Mouse (Mus musculus) frontal cortex, postnatal 25 days (tissue): ENCODE measurements around the gene Ppp2r5c.
A peak's percentile ranks its signal among the peaks of the same experiment; 100 is the strongest.

Source experiments
- DNase-seq, 2 experiments: peaks; one replicate each; pipeline ENCODE4 v3.0.0; 2022; ENCODE audit warnings: low spot score in 2 of 2

Gene Ppp2r5c

DNA sequence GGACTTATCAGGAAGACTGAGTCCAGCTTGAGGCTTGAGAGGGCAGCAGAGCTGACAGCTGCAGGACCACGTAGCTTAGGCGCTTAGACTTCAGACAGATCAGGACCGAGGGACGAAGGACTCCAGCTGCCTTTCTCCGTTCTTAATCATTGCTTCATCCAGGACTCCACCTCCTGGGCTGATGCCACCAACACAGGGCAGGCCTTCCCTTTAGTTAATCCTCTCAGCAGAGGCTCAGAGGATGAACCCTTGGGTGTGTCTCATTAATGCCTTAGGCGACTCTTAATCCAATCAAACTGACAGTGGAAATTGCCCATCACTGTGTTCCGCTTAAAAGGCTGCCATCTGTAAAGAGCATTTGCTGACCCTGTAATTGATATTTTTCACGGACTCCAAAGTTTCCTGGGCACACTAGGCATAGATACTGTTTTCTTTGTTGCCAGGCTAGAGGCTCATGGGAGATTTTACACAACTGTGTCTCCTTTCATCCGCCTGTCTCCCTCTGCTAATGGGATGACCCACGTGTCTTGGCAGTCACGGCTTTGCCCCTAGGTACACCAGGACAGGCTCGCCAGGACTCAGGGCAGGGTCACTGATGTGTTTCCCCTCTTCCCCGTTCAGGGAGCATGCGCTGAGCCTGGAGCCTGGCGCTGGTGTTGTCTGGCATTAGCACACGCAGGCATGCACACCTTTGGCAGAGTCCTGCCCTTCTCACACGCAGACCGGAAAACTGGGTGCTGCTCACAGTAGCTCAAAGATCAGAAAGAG lies 110.1 kb downstream of the Ppp2r5c start:
- DNase-seq, result no peak

DNA sequence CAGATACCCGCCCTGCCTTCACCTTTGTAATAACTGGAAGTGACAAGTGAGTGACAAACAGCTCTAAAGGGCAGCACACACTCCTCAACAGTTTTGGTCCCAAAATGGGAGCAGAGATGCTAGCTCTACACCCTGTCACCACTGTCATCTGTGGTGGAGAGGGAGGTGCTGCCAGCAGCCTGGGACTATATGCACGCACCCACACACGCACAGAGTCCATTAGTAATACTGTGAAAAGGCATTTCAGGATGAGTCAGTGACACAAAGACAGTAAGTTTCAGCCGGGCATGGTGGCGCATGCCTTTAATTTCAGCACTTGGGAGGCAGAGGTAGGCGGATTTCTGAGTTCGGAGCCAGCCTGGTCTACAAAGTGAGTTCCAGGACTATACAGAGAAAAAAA lies 111.3 kb downstream of the Ppp2r5c start:
- DNase-seq, result no peak

DNA sequence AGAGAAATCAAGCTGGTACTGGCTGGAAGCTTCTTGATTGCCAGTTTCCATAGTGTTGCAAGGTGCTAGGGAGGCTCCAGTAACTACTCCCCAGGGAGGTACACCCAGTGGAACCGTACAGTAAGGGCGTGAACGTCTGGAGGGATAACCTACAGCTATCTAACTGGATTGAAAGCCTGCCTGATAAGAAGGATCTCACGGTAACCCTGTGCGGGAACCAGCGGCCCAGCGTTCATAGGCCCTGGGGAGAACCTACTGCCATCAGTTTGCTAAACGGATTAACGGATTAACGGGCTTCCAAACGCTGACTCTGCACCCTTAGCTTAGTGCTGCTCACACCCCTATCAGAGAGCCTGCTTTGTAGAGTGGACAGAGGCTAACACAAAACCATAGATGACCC lies 116.5 kb downstream of the Ppp2r5c start:
- no peak for DNase-seq

DNA sequence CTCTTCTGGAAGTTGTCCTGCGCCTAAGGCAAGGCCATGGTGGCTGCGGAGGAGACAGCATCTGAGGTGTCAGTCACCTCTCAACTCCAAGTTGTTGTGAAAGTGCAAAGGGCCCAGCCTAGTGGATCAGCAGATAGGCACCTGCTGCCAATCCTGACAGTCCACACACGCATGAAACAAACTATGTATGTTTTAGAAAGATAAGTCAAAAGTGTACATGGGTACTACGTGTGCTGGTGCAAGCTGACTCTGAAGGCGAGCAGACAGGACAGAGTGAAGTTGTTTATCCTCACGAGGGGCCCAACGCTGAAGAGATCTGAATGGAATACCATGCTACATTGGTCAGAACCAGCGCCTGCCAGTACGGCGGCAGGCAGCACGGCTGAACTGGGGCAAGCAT lies 117.9 kb downstream of the Ppp2r5c start:
- DNase-seq, result no peak

DNA sequence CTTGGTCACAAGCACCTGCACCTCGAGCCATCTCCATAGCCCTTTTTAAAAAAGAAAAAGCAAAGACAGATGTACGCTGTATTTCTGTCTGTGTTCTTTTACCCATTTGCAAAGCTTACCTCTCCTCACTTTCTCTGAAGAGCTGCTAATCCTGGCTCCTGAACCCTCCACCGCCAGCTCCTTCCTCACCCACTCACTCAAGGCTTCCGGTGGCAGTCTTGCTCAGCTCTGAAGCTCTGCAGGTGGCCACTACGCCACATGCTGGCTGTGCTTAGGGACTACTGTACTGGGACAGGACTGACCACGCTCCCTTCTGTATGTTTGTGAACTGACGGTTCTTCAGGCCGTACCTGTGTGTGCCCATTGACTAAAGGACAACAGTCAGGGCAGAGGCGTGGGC lies 119.4 kb downstream of the Ppp2r5c start:
- DNase-seq, result no peak

DNA sequence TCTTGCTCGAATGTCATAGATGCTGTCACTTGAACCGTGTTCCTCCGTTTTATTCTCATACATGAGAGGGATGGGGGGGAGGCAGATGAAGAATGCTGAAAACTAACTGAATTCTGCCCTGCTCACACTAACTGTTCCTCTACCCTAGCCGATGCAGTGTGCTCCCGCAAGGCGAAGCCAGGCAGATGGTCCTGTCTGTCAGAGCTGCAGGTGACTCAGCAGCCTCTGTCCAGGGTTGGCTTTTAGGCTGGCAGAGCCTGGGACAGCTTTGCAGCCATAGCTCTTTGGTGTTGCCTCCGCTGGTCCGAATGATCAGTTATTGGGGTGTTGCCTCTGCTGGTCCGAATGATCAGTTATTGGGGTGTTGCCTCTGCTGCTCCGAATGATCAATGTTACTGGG lies 124.1 kb downstream of the Ppp2r5c start:
- no peak for DNase-seq

DNA sequence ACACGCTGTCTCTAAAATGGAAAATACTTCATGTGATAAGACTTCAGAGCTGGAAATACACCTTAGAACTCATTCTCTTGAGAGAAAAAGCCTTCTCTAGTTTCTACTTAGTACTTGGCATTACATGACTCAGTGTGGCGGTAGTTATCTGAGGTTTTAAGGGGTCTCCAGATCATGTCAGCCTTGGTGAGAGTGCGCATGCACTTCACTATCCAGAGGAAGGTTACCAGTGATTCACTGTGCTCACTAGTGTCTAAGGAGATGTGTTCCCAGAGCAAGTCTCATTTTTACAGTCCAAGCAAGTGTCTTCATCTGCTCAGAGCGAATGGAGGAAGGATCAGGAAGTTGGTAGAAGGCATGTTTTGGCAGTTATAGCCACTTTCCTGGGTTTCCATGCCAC lies 125.4 kb downstream of the Ppp2r5c start:
- no peak for DNase-seq

DNA sequence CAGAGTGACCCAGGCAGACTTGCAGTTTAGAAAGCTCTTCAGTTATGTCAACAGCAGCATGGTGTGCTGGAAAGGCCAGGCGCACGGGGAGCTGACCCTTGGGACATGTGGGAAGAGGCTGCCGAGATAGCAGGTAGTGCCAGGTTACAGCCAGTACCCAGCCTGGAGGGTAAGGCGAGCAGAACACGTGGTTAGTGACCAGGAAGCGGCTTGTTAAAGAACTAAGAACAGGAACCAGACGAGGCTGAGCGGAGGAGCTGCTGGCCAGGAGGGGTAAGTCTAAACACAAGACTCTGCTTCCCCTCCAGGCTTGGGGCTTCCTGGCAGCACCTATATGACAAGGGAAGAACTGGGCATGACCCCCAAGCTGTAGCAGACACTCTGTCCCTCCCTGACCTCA lies 126.7 kb downstream of the Ppp2r5c start:
- no peak for DNase-seq

DNA sequence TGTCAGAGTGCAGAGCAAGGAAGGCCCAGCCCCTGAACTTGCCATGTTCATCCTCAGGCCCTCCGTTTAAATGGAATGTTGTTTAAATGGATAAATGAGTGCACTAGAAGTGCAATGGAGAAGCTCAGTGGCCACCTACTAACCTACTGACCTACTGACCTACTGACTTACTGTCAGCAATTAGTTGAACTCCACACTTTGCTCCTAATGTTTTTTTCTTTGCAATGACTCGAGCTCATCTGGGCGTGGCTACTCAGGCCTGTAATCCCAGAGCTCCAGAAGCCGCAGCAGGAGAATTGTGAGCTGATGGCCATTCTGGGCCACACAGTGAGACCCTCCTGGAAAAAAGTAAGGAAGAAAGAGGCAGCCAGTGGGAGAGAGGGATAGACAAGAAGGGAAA lies 129.0 kb downstream of the Ppp2r5c start:
- DNase-seq, result no peak

DNA sequence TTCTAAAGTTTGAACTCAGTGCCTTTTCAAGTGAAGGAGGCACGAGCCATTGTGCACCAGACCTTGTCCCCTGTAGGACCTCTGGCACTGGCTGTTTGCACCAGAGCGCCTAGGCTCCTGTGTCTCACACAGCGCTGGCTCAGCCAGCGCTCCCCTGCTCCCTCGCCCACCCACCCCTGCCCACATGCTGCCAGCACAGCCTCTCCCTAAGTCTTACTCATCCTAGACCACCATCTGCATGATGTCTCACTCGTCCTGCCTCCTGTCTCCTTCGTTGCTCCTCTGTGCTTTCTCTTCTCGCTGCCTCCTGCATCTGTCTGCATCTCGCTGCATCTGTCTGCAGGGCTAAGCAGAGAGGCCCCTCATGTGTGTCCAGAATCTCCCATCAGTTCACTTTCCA lies 131.4 kb downstream of the Ppp2r5c start:
- DNase-seq, result no peak

DNA sequence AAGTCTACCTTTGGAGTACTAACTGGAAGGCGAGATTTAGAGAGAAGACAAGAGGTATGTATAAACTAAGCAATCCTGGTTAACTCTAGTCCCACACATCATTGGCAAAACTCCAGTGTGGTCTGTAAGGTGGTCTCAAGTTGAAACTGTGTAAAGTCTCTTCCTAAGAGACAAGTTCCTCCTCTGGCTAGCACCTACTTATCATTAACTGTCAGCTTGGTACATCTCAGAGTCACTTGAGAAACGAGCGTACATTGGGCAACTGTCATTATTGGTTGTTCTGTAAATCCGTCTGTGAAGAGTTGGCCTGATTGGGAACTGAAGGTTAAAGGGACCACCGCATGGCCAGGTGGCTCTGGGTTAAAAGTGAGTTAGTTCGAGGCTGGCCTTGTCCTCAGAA lies 141.7 kb downstream of the Ppp2r5c start:
- DNase-seq, result no peak

DNA sequence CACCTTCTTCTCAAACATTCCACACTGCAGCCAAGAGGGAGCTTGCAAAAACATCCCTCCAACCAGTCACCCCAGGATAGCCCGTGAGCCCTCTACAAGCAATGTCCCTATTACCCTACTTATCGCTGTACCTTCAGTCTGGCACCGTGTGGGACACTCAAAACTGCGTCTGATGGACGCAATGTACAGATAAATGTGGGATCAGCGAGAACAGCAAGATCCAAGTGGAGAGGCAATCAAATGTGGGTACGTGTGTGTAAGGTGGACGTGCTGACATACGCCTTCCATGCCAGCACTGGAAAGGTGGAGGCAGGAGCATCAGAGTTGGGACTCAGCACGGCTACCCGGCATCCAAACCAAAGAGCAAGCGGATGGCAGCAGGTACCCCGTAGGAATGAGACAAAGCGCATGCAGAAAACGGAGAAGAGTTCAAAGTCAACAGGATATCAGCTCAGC lies 143.9 kb downstream of the Ppp2r5c start:
- no peak for DNase-seq

DNA sequence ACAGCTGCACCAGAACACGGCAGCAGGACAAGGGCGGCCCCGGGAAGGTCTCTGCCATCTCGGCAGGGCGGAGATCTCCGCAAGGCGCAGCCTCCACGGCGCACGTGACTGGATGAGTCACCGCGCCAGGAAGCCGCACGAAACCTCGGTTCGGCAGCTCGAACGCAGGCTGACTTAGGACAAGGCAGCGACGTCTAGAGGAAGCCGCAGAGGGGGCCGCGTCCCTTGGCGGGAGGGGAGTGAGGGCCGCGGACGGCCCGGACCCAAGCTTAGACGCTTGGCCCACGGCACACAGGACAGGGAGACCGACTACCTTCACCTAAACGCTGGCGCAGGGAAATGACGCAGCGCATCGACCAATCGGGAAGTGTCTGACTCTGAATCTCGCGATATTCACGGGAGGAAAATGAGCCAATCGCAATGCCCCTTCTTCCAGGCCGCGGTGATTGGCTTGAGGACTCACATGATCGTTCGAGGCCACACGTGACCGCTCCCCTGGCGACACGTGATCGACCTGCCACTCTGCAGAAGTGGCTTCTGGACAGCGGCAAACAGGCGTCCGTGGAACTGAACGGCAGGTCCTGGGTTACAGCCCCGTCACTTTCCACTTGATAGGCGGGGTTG lies 144.5 kb downstream of the Ppp2r5c start:
- DNase-seq, result peak; percentile 99

DNA sequence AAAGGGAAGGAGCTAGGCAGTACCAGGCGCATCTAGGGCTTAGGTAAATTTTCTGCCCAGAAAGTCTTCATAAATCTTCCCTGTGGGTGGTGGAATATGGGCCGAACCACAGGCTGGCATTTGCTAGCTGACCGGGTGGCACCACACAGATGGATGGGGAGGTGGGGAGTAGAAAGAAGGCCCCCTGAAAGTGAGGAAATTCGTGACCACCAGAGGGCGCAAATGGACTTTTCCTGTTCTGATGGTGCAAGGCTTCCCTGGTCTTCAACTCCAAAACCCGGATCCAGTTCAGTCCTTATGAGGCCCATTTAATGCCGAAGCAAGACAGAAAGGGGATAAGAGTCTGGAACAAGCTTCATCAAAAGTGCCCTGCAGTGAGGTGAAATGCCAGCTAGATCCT lies 151.6 kb downstream of the Ppp2r5c start:
- DNase-seq, result peak; percentile 66 to 71

DNA sequence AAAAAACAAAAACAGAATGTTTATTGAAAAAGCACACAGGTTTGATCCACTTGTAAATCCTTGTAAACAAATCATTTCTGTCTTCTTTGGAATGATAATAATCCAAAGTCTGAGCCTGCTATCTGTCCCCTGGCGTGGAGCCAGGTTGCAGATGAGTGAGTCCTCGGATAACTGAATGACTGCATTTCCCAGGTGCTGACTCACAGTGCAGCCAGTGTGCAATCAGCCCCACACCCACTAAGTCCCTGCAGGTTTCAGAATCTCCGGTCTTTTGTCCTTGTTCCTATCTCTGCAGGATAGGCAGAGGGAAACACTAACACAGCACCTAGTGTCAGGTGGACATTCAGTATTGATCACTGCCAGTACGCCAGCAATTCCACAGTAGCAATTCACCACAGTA lies 152.9 kb downstream of the Ppp2r5c start:
- no peak for DNase-seq

DNA sequence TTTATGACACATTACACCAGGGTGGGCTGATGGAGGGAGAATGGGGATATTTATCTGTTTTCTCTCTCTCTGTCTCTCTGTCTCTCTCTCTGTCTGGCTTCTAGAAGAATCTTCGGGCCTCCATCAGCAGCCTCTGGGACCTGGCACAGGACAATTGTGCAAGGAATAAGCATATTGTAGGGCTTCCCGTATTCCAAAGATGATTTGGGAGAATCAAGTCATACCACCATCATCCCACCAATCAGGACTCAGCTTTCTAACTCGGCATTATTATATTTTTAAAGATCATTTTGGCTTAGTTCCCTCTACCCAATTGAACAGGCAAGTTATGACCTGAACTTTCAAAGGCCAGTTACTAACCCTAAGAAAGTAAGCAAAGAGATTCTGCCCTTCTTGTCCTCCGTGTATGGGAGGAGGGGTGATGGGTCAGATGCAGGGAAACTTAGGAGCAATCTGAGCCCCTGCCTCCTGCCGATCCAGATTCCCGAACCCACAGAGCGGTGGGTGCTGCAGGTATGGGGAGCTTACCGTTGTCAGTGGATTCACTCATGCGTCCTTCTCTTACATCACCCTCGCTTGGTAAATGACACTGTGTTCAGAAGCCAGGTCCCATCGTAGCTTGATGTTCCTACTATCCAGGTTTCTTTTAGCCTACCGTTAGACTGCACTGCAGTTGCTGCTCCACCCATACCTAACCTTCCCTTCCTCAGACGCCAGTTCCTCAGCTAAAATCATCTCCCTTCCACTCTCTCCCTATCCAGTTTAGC lies 153.5 kb downstream of the Ppp2r5c start:
- no peak for DNase-seq

DNA sequence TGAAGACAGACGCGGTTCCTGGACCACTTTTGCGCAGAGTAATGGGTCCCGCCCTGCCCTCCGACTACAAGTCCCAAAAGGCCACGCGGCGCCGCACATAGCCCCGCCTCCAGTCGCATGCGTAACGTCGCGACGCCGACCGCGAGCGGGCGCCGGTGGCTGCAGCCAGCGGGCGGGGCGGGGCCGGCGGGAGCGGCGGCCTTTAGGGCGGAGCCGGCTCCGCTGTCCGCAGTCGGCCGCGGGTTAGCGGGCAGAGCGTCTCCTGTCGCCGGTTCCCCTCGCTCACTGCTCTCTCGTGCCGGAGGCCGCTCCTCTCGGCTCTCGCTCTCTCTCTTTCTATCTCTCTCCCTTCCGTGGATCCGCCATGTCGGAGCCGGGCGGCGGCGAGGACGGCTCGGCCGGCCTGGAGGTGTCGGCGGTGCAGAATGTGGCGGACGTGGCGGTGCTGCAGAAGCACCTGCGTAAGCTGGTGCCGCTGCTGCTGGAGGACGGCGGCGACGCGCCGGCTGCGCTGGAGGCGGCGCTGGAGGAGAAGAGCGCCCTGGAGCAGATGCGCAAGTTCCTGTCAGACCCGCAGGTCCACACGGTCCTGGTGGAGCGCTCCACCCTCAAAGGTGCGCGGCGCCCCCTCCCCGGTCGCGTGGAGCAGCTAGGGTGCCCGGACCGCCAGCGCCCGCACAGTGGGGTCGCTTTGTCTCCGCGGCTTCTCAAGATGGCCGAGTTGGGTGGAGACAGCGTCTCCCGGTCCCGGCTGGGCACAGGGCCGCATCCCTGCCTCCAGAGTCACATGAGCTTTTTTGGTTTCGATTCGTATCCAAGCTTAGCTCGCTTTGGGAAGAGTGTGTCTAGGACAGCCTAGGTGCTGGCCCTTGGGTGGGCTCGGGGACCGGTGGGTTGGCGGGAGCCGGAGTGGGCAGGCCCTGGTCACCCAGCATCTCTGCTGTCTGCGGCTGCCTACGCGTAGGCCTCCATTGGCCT lies 154.6 kb downstream of the Ppp2r5c start, which contains the start of gene Dync1h1:
Dync1h1 (plus strand) TSS at position 212 of the 978 bp plus-strand sequence.
- peak; percentile 81 to 83 for DNase-seq

DNA sequence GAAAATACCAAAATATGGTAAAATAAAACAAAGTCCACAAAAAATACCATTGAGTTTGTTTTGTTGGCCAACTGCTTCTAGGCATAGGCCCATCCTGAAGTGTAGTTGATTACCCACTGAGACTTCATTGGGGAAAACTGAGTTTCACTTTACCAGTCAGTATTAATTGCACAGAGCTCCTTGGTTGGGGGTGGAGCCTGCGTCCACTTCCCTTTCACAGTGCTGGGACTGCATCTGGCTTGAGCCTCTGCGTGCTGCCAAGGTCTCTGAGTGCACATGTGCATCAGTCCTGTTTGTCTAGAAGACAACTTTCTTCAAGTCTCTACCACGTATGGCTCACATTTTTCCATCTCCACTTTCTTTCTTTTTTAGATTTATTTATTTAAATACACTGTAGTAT lies 159.2 kb downstream of the Ppp2r5c start:
- DNase-seq, result no peak

DNA sequence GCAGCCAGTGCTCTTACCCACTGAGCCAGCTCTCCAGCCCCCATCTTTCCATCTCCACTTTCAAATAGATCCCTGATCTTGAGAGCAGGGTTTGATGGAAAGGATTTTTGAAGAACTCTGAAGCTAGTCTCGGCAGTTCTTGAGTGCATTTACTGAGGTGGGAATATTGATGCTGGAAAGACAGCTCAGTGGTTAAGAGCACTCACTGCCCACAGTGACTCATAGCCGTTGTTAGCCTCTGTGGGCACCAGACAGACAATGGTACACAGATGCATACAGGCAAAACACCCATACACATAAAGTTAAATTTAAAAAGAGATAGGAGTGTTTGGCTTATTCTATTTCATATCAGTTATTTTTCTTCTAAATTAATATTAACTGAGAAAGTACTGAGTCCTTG lies 159.8 kb downstream of the Ppp2r5c start:
- no peak for DNase-seq

DNA sequence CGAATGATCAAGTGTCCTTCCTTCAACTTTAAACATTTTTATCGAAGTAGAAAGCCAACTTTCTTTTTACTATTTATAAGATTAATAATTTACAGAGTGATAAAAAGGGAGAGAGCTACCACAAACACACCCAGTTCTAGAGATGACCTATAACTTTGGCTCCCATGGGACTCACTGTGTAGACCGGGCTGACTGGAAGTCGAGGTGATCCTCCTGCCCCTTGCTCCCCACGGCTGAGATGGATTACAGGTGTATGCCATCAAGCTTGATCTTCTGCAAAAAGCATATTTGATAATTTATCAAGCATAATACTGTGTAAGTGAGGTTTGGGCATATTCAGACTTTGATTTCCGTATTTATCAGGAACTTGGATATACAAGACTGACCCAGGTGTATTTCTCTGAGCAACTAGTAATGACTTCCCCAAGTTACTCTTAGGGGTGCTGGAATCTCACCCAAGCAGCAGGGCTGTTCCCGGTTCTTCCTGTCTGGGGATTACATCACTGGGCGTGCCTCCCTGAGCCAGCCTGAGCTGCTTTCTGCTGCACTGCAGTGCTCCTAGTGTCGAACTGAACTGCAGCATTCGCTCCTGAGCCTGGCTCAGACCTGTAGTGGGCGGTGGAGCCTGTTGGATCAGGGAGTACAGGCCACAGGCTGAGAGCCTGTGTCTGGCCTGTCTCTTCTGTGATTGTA lies 161.7 kb downstream of the Ppp2r5c start:
- DNase-seq, result no peak

DNA sequence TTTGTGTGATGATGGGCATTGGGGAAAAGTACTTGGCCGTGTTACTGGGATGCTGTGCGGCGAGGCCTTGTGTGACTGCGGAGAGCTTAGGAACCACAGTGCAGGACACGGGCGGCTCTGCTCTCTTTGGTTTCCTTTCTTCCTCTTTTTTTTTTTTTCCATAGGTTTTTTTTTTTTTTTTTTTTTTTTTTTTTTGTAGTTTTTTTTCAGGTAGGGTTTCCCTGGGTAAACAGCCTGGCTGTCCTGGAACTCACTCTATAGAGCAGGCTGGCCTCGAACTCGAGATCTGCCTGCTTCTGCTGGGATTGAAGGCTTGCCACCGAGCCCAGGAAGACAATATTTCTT lies 162.2 kb downstream of the Ppp2r5c start:
- DNase-seq, result no peak
